Mouse (Mus musculus) hindbrain, embryonic 12.5 days (tissue): Measurements from ENCODE around the gene Tmem87b. TPM values are rescaled to one million over a fixed set of nuclear protein-coding genes. Genes with fewer than 3 reads are reported as not detected.

Experiments used
- ATAC-seq: fragments of 200-750 bp; cut with Nextera tagmentation; 2 replicates; pipeline ENCODE4 v1.8.0; 2017; ENCODE audit warnings: moderate TSS enrichment; ENCODE audit not compliant: low FRiP score
- H3K27ac ChIP-seq: fragments of 300-500 bp; sonication (generic); 2 replicates; pipeline ENCODE4 v1.5.1; 2016; ENCODE audit warnings: mild to moderate bottlenecking
- H3K27me3 ChIP-seq: fragments of 300-500 bp; sonication (generic); 2 replicates; pipeline ENCODE4 v1.6.1; 2016; ENCODE audit warnings: mild to moderate bottlenecking
- H3K36me3 ChIP-seq: fragments of 300-500 bp; sonication (generic); 2 replicates; pipeline ENCODE4 v1.6.1; 2016; ENCODE audit warnings: mild to moderate bottlenecking
- H3K4me1 ChIP-seq: fragments of 300-500 bp; sonication (generic); 2 replicates; pipeline ENCODE4 v1.6.1; 2016
- H3K4me2 ChIP-seq: fragments of 300-500 bp; sonication (generic); replicated peaks from 2 replicates; pipeline ENCODE4 v1.6.1; 2016; ENCODE audit warnings: mild to moderate bottlenecking
- H3K4me3 ChIP-seq: fragments of 300-500 bp; sonication (generic); 2 replicates; pipeline ENCODE4 v1.5.1; 2016; ENCODE audit warnings: mild to moderate bottlenecking
- H3K9ac ChIP-seq: fragments of 300-500 bp; sonication (generic); 2 replicates; pipeline ENCODE4 v1.6.1; 2016; ENCODE audit warnings: mild to moderate bottlenecking, moderate library complexity
- H3K9me3 ChIP-seq: fragments of 300-500 bp; sonication (generic); replicated peaks from 2 replicates; pipeline ENCODE4 v1.6.1; 2016; ENCODE audit warnings: mild to moderate bottlenecking
- WGBS: fragments of 180-500 bp; shearing (Covaris S2); methylation state at CpG from one replicate; pipeline ENCODE4 v1.1.7; 2016; 5-methylcytosine and 5-hydroxymethylcytosine counted together
- polyA plus RNA-seq: library from polyadenylated mRNA; unstranded; fragments of >200 nt; fragmentation: Nextera tagmentation; extraction: Ambion mirVana; gene quantifications from 2 replicates; pipeline ENCODE4 v1.2.1, GENCODE M21; 2016

Gene Tmem87b
- polyA plus RNA-seq, 1 experiment from 2014 or later: 35.2 TPM

DNA sequence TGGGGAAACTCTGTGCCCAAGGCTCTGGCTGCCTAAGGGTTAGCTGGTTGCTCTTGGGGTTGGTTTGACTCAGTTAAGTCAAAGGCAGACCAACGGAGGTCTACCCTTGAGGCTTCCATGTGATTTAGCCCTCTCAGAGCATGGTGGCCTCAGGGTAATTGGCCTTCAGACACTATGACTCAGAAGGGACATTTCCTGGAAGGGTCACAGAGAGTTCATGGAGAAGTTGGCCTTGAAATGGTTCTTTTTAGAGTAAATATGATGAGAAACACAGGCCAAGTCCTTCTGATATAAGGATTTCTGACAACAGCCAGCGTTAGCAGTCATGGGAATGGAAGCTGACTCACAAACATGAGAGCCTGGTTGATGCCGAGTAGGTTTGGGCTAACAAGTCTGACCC, 85.7 kb downstream of the Tmem87b start:
- H3K36me3 ChIP-seq: no peaks in the 10 kb centered on the region
- 79% methylated on average over 3 of the region's 3 CpGs for WGBS
- ATAC-seq: no peak

More for the DNA sequence above, 85.7 kb downstream of the Tmem87b start:
- Histone ChIP-seq H3K4me3 (no peak overlapping the region), H3K4me1 (no peaks in the 10 kb centered on the region), H3K27ac (no peak overlapping the region), H3K9ac (no peak overlapping the region), H3K9me3 (0 out of 2 replicates have a peak, but pooled peaks cover 5% of the 10 kb centered on the region), H3K27me3 (no peaks in the 10 kb centered on the region), H3K4me2 (no peak overlapping the region)

Other genes with a start within 250 kb of the Tmem87b start
- gene Spdye4c, start 226.9 kb upstream of the Tmem87b start, polyA plus RNA-seq: not detected in 2 replicates
- gene Anapc1, start 130.7 kb upstream of the Tmem87b start, polyA plus RNA-seq: 79.1 and 82.8 TPM in 2 replicates
- 6.5 and 6.8 TPM in 2 replicates for gene Mertk, start 119.2 kb upstream of the Tmem87b start, polyA plus RNA-seq
- gene Fbln7, start 44.9 kb downstream of the Tmem87b start, polyA plus RNA-seq: 2.8 and 3.8 TPM in 2 replicates
- gene Zc3h8, start 126.0 kb downstream of the Tmem87b start, polyA plus RNA-seq: 8.8 and 9.0 TPM in 2 replicates
- 3.4 and 4.2 TPM in 2 replicates for gene Zc3h6, start 149.3 kb downstream of the Tmem87b start, polyA plus RNA-seq
- 28.5 and 32.6 TPM in 2 replicates for gene Gm10762, start 149.6 kb downstream of the Tmem87b start, polyA plus RNA-seq
- 0.52 and 0.59 TPM in 2 replicates for gene Vinac1, start 230.1 kb downstream of the Tmem87b start, polyA plus RNA-seq
- gene Ttl, start 247.8 kb downstream of the Tmem87b start, polyA plus RNA-seq: 23.4 and 24.1 TPM in 2 replicates